Mouse (Mus musculus) cerebellum, adult 9-10 months (tissue): ENCODE measurements around the gene Ephb1.

ENCODE experiments used
- DNase-seq: peaks from one replicate; pipeline ENCODE4 v3.0.0; 2022

Gene Ephb1

DNA sequence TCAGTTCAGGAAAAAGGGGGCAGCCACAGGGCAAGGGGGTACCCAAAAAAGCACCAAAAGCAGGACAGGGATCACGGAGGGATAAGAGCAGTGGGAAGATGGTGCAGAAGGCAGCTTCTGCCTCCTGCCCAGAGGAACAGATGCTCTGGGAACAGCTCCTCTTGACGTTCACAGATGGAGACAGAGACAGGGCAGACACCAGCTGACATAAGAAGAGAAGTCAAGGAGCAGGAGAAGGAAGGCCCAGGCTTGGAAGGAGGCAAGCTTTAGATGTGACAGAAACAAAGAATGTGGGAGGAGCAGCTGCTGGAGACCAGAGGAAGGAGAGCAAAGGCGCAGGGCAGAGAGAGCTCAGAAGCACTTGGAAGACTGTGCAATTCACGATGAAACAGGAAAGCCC is 398.3 kb downstream of the Ephb1 start:
- peak; percentile 8 for DNase-seq

DNA sequence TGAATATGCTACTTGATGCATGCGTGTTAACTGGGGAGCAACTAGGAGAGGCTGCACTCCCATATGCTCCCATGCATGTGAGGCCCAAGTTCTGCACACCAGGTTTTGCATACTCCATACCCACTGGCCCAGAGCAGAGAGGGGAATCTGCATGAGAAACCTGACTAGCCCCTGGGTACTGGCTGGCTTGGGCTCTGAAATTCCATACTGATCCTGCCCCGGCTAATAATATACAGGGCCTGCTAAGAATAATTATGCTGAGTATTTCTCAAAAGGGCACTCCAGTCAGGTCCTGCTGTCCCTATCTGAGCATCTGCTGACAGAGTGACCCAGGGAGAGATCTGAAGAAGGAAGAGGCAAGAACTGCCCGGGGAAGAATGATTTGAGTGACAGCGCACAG is 400.0 kb downstream of the Ephb1 start:
- DNase-seq: no peak

DNA sequence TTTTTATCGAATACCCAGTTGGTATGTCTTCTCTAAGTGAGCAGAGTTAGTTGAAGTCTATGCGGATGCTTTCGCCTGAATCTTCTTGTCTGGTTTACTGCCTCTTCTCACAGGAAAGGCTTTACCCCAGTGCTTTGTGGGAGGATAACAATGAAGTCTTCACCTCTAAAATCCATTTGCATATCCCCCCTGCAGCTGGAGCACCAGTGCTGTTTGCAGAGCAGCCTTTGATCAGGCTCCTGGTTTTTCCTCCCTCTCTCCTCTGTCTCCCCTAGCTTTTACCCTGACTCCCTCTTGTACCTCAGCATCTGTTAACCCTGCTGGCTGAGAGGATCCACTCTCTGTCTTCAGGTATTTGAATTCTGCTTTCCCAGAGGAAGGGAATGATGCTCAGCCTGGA is 404.4 kb downstream of the Ephb1 start:
- DNase-seq: no peak

DNA sequence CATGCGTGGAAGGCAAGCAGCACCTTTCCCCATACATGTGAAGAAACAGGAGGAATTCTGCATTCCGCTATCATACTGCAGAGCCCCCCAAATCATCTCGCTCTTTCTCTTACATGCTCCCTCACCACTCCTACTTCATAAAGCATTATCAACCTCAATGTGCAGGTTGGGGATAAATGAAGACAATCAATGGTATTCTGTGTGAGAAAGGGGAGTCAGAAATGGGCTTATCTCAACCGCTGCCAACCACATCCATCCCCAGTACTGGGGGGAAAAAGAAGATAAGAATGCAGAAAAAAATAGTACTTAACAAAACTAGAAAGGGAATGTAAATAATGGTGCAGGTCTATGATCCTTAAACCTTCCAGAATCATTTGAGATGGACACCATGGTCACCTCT is 408.7 kb downstream of the Ephb1 start:
- DNase-seq: no peak

DNA sequence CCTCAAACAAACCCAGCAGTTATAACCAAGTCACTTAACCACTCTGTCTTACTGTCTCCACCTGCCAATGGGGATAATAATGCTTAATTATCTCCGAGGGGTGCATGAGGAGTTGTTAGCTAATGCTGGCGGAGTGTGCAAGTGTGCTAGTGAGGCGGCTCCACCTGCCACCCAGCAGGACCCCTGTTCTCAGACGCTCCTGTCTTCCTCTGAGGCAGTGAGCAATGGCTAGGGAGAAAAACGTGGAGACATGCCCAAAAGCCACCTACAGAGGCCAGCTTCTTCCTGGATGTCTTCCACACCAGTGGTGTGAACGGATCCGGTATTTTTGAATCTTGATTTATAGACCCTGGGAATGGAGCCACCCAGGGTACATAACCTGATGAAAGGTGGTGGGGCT is 409.2 kb downstream of the Ephb1 start:
- peak; percentile 20 for DNase-seq

DNA sequence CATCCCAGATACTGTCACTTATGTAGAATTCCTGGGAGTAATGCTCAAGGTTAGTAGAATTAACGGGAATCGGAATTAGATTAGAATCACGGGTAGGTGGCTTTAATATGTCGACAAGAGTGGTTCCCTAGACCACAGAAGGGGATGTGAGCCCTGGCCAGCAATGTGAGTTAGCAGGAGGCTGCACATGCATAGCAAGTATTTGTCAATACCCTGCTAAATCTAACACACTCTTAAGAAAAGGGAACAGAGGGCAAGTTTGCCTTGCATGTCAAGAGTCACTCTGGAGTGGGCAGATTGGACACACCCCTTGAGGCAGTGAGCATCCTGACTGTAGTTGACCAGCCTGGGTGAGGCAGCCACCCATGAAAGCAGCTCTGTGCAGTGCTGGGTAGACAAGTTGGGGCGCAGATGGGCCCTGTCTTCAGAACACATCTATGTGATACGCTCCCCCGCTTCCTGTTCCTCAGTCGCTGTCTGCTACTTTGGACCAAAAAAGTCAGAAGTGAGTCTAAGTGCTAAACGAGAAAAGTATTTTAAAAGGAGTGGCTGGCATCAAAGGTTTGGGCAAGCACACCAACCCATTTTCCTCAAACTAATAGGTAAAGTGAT is 412.3 kb downstream of the Ephb1 start:
- no peak for DNase-seq

DNA sequence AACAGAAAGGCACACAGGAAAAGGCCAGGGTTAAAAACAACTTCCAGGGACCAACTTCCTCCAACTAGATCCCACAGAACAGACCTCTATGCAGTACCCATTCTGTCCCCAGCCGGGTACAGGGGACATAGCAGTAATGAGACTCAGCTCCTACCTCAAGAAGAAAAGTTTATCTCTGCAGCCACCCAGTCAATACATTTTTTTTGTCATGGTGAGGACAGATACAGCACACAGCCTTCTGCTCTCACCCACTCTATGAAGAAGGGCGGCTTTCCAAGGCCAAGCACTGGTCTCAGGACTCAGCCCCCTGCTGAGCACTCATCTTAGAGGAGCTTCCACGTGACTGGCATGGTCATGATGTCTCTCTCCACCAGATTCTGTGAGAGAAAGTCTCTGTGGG is 414.3 kb downstream of the Ephb1 start:
- DNase-seq: no peak

DNA sequence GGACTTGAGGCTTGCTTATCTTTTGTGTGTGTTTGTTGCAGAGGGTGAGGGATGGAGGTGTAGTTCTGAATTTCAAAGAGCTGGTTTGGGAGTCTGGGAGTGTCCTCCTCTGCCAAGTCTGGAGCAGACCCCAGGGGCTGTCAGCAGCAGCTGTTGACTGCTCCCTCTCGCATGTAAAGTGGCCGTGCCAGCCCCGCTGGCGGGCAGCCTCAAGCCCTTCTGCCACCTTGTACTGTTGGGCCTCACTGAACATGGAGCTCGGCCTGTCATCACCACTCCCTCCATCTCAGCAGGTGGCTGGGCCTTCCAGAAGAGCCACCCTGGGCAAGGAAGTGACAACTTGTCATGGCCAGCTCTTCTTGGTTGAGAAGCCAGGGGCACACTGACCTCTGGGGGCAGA is 415.5 kb downstream of the Ephb1 start:
- DNase-seq: no peak

DNA sequence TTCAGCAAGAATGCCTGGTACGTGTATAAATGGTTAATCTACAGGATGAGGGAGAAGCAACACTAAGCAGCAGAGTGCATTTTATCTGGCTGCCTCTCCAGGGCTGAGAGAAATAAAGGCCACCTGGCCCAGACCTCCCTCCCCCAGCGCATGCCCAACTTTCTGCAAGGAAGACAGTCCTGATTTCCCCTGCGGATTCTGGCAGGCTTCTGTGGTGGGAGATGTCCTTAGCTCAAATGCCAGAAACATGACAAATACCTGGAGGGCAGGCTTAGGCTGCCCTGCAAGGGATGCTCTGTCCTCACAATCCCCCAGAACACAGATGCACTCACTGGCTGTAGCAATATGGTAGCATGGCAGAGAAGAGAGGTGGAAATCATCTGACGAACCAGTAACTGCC is 416.4 kb downstream of the Ephb1 start:
- no peak for DNase-seq

DNA sequence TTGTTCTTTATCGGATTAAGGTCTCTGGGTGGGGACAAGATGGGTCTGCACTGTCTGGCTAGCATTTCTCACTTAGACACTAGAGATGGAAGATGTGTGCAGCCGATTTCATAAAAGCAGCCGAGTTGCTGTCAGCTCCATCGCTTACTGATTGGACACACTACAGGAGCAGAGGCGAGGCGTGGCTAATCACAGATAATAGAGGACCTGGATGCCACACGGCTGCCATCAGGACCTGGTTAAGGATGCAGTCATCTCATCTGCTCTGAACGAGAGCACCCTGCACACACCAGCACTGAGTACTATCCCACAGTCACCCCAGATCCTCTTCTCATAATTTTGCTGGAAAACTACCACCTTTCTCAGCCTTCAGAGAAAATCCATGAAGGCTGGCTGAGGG is 419.6 kb downstream of the Ephb1 start:
- DNase-seq: no peak

DNA sequence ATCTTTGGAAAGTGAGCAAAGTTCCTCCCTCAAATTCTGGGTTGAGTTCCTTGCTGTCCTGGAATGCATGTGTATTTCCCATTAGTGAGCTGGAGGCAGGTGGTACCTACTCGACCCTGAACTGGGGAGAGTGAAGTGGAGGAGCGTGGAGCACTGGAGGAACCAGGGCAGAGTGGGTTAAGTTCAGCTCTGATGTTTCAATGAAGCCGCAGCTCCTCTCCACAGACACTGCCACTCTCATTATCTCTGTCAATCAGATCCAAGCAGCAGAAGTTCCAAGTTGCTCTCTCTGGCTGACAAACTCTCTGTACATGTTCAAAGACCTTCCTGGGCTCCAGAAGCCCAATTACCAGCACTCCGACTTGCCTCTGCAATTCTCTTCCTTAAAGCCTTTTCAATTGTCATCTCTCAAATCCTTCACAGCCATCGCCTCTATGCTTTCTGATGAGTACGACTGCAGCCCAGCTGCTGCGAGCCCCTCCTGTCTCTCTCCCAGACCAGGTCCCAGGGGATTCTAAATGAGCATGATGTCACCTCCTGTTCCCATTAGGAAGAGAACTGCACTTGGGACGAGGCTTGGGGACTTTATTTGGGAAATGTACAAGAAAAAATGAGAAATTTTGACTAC is 420.4 kb downstream of the Ephb1 start:
- DNase-seq: no peak

DNA sequence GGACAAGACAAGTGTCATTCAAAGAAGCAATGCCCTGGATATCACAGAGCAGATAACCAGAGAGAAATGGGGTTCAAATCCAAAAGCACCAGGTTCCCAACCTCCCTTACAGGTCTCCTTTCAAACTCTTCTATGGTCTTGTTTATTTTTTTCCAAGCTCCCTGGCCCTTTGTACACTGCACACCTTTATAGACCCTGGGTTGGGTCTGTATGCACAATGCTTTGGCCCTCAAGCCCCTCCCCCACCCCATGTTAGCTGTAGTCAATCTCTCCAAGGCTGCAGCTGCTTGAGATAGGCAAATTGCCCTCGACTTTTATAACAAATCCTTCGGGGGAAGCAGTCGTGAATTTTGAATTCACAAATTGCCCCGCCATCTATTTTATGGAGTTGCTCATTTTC is 429.7 kb downstream of the Ephb1 start:
- DNase-seq: no peak

DNA sequence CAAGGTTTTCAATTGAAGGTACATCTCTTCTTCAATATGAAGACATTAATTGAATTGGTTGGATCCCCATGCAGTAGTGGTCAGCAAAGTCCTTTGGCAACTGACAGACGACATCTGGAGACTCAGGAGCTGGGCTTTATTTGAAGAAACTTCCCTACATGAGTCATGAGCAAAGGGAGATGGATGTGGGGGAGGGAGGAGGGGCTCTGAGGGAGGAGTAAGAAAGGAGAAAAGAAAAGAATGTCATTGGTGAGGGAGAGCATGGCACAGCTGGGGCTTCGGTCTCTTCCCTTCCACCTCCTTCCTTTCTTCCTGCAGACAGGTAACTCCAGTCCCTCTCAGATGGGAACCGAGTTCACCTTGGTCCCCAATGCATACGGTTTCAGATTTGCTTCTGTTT is 431.6 kb downstream of the Ephb1 start:
- no peak for DNase-seq

DNA sequence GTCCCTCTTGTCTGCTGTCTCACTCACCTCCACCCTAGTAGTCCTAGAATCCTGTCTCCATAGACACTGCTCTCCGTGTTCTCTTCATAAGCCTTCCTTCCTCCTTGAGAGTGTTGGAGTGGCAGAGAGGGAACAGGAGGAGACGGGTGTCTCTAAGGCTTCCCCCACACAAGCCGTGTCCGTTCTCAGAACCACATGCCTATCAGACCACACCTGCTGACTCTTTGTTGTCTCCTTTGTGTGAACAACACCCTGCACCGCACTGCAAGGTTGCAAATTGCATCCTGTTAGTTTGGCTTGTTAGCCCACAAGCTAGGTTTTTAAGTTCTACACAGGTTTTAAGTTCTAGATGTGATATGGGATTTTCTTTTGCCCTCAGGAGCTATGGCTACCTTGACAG is 435.2 kb downstream of the Ephb1 start:
- no peak for DNase-seq

DNA sequence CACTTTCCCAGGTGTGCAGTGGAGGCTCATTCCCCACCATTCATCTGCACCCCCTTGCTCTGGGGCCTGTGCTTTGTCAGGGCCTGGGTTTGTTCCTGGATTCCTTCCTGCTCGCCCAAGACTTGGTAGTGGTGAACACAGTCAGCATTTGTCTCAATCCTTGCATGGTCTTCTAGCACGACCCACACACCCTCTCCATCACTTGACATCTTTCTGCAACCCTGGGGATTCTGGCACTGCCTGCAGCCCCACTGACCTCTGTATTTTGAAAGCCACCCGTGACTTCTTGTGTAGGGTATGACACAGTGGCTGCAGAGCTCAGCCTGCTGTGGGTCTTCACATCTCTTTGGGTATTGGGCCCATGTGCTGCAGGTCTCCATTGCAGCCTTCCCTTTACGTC is 435.7 kb downstream of the Ephb1 start:
- DNase-seq: no peak

DNA sequence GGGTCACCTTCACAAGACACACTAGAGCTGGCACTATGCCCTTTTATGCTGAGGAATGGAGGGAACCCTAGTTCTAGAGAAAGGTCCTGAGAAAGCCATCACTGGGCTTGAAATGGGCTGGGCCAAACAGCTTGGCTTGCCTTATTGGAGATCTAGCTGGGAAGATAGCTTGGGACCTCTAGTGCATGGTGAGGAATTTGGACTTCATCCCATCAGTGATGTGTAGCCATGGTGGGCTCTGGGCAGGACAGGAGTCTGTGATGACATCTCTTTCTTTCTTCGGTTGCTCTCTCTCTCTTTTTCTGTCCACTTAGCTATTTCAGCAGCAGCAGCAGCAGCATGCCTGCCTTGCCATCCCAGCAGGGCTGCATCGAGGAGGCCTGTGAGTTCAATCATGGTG is 439.4 kb downstream of the Ephb1 start:
- no peak for DNase-seq

DNA sequence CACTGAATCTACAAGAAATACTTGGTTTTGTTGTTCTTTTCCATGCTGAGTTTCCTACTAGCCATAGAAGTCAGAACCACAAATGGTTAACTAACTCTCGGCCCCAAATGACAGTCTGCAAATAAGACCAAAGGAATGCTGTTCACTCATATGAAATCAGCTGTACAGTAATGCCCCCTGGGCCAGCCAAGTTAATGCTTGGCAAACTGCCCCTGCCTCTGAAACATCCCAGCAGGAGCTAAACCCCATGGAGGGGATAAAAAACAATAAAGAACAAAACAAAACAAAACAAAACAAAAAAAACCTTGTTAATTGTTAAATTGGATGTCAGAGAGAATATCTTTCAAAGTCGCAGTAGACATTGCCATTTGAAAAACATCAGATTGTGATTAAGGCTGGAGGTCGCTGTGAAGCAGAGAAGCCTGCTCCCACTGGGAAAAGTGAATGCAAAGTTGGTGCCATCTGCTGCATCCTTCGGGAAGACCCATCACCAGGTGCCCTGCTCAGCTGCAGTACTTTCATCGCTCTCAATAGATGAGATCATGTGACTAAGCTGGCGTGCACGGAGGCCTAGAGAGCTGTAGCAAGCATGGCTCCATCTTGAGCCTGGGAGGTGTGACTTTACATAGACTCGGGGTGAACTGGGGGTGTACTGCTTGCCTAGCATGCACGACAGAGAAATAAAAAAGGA is 443.2 kb downstream of the Ephb1 start:
- no peak for DNase-seq

DNA sequence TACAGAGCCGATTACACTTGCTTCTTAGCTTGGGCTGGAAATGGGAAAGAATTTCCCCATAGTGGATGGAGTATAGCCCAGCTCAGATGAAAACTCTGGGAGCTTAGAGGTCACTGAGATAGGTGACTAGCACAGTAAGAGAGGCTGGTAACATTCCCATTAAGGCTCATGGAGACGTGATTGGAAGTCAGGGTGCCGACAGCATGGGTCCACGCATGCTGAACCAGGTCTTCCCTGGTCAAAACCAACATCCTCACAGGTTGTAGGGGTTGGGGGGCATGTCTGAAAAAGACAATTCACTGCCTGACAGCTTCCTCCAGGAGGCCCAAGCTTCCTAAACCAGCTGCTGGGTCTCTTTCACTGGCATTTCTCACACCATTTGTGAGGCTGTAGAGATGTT is 445.0 kb downstream of the Ephb1 start:
- no peak for DNase-seq

DNA sequence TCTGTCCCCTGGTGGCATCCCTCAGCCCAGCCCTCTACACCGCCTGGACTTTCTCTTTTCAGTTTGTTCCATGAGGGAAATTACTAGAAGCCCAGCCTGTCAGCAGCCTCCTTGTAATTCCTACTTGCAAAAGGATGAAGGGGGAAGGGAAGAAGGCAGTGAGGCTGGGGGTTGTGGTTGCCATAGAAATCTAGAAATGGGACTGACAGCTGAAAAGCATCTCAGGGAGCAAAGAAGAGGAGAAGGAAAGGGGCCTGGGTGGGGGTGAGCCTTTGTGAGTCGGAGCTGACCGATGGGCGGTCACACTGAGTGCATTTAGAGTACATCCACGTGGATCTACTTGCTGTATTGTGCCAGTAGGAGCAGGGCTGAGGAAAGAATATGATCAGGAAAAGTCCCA is 445.6 kb downstream of the Ephb1 start:
- DNase-seq: no peak

DNA sequence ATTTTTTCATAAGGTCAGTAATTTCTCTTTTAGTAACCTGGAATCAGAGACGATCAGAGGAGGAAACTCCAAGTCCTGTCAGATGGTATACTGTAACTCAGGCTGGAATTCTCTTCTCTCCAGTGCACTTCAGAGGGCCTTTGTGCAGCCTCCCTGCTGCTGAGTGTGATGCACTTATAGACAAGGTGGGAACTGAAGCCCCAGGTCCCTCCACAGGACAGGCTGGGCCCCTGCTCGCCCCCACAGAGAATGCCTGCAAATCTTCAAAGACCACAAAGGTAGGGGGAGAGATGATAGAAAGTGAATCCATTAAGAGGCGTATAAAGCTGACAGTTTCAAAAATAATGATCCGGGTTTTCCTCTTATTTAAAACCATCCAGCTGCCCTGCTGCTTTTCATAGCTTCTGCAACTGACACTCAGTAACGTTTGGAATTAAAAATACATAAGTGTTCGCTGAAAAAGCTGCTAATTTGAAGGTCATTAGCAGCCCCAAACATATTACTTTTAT is 446.7 kb downstream of the Ephb1 start:
- no peak for DNase-seq

DNA sequence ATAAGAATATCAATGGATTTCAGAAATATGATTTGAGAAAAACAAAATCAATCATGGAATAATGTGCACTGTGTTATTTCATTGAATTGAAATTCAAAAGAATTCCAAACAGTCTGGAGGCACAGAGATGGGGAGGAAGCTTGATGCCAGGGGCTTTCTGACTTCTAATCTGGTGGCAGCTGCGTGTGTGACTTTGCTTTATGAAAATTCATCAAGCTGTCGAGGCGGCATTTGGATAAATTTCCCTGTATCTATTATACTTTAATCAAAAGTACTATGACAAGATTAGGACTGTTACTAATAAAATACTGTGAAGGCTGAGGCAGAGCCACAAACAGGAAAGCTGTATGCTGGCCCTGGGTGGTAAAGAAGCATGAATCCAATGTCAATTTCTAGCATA is 451.1 kb downstream of the Ephb1 start:
- no peak for DNase-seq

DNA sequence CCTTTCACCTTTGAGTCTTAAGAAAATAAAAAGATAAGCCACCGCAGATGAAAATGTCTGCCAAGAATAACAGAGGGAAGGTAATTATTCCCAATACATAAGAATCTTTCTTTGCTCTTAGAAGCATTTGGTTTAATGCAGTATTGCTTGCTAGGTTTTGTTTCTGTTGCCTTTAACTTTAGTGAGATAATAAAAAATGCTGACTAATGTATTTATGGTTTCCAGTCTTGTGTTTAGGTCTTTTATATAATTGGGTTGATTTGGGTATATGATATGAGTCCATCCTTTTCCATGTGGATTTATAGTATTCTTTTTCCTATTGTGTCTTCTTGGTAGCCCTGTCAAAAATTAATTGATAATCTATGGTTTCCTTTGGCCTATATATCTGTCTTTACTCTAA is 456.6 kb downstream of the Ephb1 start:
- no peak for DNase-seq

DNA sequence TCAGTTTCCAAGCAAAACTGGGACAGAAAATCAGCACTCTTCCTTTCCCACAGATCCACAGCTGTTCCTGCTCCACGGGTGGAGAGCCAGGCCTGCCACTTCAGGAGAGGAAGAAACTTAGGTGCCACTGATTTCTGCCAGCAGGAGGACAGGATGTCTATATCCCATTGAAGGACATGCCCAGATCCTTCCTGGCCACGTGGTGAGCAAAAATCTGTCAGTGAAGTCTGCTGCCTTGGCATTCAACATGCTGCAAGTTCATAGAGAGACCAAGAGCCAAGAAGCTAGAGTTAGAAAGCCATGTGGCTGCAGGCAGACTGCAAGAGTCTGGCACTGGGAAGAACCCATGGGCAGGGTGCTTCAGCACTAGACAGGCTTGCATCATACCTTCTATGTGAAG is 471.2 kb downstream of the Ephb1 start:
- DNase-seq: peak; percentile 86
